Mouse (Mus musculus) stomach, embryonic 14.5 days (tissue): ENCODE measurements at regions not wholly inside any gene's neighbourhood (a gene's known extent, or its start where the extent isn't known, plus 50 kb on each side); places are given as distances from the start of the nearest gene placed in this dataset.

ENCODE experiments used
- ATAC-seq: fragments of 200-750 bp; cut with Nextera tagmentation; 2 replicates; pipeline ENCODE4 v1.8.0; 2017; ENCODE audit warnings: low read depth, moderate TSS enrichment; ENCODE audit not compliant: insufficient number of reproducible peaks, insufficient read depth, low FRiP score
- H3K27ac ChIP-seq: fragments of 300-500 bp; sonication (generic); 2 replicates; pipeline ENCODE4 v1.5.1; 2014; ENCODE audit warnings: mild to moderate bottlenecking, low read length, moderate library complexity, mixed read lengths
- H3K27me3 ChIP-seq: fragments of 300-500 bp; sonication (generic); 2 replicates; pipeline ENCODE4 v1.6.1; 2014; ENCODE audit warnings: low read length, control low read depth, mixed read lengths; ENCODE audit not compliant: control insufficient read depth, insufficient read depth
- H3K36me3 ChIP-seq: fragments of 300-500 bp; sonication (generic); 2 replicates; pipeline ENCODE4 v1.6.1; 2014; ENCODE audit warnings: mild to moderate bottlenecking, control low read depth, low read length, moderate library complexity, mixed read lengths; ENCODE audit not compliant: control insufficient read depth, insufficient read depth
- H3K4me1 ChIP-seq: fragments of 300-500 bp; sonication (generic); 2 replicates; pipeline ENCODE4 v1.6.1; 2014; ENCODE audit warnings: low read length, control low read depth, mixed read lengths; ENCODE audit not compliant: control insufficient read depth, insufficient read depth
- H3K4me2 ChIP-seq: fragments of 300-500 bp; sonication (generic); replicated peaks from 2 replicates; pipeline ENCODE4 v1.6.1; 2014; ENCODE audit warnings: low read depth, low read length, control low read depth
- H3K4me3 ChIP-seq: fragments of 300-500 bp; sonication (generic); 2 replicates; pipeline ENCODE4 v1.5.1; 2014; ENCODE audit warnings: low read depth, low read length, control low read depth
- H3K9ac ChIP-seq: fragments of 300-500 bp; sonication (generic); replicated peaks from 2 replicates; pipeline ENCODE4 v1.6.1; 2014; ENCODE audit warnings: low read depth, mild to moderate bottlenecking, control low read depth, low read length, moderate library complexity, mixed read lengths
- H3K9me3 ChIP-seq: fragments of 300-500 bp; sonication (generic); 2 replicates; pipeline ENCODE4 v1.6.1; 2016; ENCODE audit warnings: low read depth, low read length, control low read depth; ENCODE audit not compliant: control insufficient read depth
- WGBS: fragments of 180-500 bp; shearing (Covaris S2); extraction: QIAGEN DNeasy Blood & Tissue Kit; methylation state at CpG from one replicate; pipeline ENCODE4 v1.1.7; 2014; 5-methylcytosine and 5-hydroxymethylcytosine counted together

DNA sequence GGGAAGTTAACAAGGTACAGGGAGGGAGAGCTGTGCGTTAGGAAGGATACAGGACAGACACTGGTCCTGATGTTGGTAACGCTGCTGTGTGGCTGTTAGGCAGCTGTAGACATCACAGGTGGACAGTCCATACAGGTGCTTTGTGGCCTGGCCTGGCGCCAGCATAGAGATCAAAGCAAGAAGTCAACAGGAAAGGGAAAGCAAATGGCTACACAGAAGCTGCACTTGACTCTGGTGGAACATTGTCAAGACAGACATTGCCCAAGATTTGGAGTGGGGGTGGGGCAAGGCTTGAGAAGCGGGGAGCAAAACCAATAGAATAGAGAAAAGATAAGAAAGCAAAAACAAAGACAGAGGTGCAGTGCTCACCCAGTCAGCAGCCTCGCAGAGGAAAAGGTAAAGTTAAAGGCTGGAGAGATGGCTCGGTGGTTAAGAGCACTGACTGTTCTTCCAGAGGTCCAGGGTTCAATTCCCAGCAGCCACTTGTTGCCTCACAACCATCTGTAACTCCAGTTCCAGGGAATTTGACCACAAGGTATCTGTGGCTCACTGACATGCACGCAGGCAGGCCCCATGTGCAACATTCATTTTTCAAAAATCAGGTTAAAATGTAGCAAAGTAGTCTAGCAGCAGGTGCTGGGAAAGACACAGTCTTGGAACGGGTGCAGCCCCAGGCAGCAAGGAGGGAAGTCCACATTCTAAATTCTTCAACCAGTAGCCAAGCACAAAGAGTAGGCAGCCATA is 147.3 kb upstream of the A530016L24Rik start:
- Histone ChIP-seq H3K9ac (no peak overlapping the region), H3K4me3 (no peak overlapping the region), H3K27ac (no peak overlapping the region), H3K27me3 (no peaks in the 10 kb centered on the region), H3K4me2 (no peak overlapping the region), H3K9me3 (no peaks in the 10 kb centered on the region), H3K36me3 (no peaks in the 10 kb centered on the region), H3K4me1 (no peaks in the 10 kb centered on the region)
- ATAC-seq: no peak
- WGBS: 69% methylated on average over 8 of the region's 8 CpGs

DNA sequence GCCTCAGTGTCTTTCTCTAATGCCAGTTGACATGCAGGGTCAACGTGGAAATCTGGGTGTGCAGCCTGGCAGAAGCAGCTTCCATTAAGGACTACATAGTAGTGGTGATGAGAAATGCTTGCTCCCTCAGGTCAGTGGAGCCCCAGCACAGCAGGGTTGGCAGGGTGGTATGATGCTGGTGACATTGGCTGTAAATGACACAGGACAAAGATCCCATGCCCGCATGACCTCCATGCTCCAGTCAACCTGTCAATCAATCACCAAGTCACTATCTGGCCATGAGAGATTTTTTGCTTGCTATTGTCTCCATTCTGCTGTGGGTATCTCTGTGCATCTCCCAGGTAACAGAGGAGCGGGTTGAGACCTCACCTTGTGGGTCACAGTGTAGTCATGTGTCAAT is 146.2 kb upstream of the A530016L24Rik start:
- Histone ChIP-seq H3K27me3 (no peaks in the 10 kb centered on the region), H3K9me3 (no peaks in the 10 kb centered on the region), H3K4me3 (no peak overlapping the region), H3K27ac (no peak overlapping the region), H3K9ac (no peak overlapping the region), H3K4me2 (no peak overlapping the region), H3K4me1 (no peaks in the 10 kb centered on the region), H3K36me3 (no peaks in the 10 kb centered on the region)
- ATAC-seq: no peak
- WGBS: 85% methylated on average over 3 of the region's 3 CpGs

DNA sequence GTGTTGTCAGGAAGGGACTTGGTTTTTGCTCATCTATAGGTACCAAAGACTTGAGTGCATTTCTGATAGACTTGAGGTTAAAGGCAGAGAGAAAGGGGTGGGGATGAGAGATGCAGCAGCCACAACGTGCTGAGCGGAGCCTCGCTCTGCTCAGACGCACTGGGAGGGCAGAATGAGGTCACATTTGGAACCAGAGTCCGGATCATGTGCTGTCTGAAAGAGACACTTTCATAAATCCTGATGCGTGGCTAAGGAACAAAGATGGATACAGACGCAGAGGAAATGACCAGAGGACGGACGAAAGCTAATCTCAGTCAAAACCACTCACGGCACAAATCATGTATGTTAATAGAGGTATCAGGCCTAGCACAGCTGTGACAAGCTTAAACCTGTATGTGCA is 145.0 kb upstream of the A530016L24Rik start:
- H3K27ac ChIP-seq: no peak overlapping the region
- no peak for ATAC-seq
- H3K9me3 ChIP-seq: no peaks in the 10 kb centered on the region
- no peak overlapping the region for H3K4me2 ChIP-seq
- 55% methylated on average over 10 of the region's 10 CpGs for WGBS
- H3K4me1 ChIP-seq: no peaks in the 10 kb centered on the region; the same call in 1 of the 2 replicates
- no peaks in the 10 kb centered on the region for H3K36me3 ChIP-seq
- H3K4me3 ChIP-seq: no peak overlapping the region
- H3K27me3 ChIP-seq: no peaks in the 10 kb centered on the region
- no peak overlapping the region for H3K9ac ChIP-seq

DNA sequence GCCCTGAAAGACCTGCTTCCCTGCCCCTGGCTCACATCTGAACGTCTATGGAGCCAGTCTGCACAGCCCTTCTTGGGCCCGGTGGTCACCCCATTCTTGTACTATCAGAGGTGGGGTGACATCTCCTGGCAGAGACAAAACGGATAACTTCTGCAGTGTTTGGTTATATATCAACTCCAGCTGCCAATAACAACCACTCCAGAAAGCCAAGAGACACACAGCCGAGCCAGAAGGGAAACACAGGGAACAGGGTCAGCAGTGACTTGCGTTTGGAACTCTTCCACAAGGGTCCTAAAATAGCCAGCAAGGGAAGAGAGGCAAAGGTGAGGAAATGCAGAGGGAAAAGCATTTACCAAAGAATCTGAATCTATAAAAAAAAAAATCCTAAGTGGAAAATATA is 143.5 kb upstream of the A530016L24Rik start:
- Histone ChIP-seq H3K4me1 (peaks cover 8% of the 10 kb centered on the region; the same call in 1 of the 2 replicates), H3K9ac (no peak overlapping the region), H3K9me3 (no peaks in the 10 kb centered on the region), H3K4me3 (no peak overlapping the region), H3K27ac (no peak overlapping the region), H3K27me3 (no peaks in the 10 kb centered on the region), H3K36me3 (no peaks in the 10 kb centered on the region), H3K4me2 (no peak overlapping the region)
- 67% methylated on average over 5 of the region's 5 CpGs for WGBS
- ATAC-seq: no peak

DNA sequence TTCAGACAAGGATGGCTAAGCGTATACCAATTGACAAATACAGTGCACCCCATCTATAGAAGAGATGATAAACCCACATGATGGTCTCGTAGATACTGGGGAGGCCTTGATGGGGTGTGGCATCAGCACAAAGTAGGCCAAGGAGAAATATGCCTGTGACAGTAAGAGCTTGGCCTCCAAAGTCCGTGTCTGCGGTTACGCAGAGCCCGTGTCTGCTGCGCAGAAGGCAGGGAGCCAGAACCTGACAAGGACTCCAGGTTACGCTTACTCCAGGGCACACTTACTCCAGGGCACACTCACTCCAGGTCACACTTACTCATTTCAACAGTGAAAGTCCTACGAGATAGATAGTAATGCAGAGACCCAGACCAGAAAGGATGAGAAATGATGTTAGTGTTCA is 141.1 kb upstream of the A530016L24Rik start:
- Histone ChIP-seq H3K9me3 (no peaks in the 10 kb centered on the region), H3K27ac (no peak overlapping the region), H3K4me3 (no peak overlapping the region), H3K4me2 (no peak overlapping the region), H3K27me3 (no peaks in the 10 kb centered on the region), H3K9ac (no peak overlapping the region), H3K4me1 (peaks cover 8% of the 10 kb centered on the region; the same call in 1 of the 2 replicates), H3K36me3 (no peaks in the 10 kb centered on the region)
- 95% methylated on average over 9 of the region's 9 CpGs for WGBS
- no peak for ATAC-seq

DNA sequence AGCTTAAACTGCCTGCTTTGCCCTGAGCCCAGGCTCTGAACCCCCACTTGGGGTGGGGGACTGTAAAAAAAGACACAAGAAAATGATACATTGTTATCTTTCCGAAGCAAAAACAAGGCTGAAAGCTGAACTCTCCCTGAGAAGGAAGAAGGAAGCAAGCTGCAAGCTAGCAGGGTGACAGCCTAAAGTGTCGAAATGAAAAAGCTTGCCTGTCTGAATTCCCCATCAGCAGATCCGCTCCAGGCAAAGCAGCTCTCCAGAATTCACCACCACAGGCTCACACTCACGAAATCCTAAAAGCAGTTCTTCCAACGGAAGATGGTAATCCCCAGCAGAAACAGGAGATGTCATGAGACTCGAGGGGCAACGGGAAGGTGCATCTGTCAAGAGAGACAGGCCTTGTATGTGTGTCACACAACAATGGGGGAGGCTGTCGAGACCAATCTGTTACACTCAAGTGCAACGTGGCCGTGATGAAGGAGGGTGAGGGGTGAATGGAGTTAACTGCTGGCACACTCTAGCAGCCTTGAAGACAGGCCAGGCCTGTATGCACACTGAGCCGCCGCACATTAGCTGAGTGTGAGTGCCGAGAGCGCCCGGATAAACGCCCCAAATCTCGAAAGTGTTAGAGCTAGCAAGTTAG is 139.5 kb upstream of the A530016L24Rik start:
- Histone ChIP-seq H3K4me3 (no peak overlapping the region), H3K27me3 (no peaks in the 10 kb centered on the region), H3K9ac (no peak overlapping the region; the same call in 1 of the 2 replicates), H3K27ac (peak overlapping the region; percentile 61; the same call in 1 of the 2 replicates), H3K9me3 (no peaks in the 10 kb centered on the region), H3K4me1 (peaks cover 8% of the 10 kb centered on the region; the same call in 1 of the 2 replicates), H3K36me3 (no peaks in the 10 kb centered on the region), H3K4me2 (no peak overlapping the region)
- 32% methylated on average over 17 of the region's 17 CpGs for WGBS
- ATAC-seq: no peak

DNA sequence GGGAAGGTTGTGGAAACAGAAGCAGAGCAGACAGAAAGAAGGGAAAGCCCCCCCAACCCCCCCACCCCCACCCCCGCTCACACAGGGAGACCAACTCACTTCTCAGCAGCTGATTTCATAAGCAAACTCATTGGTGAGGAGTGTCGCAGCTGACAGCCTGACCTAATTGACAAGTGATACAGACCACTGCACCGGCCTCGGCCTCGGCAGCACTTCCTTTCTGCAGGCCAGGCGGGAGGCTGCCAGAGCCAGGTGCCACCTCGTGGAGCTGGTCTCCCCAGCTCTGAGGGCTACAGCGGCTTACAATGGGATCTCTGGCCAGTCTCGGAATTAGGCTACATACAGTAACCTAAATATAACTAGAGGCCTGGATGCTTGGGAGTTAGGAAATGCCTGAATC is 138.5 kb upstream of the A530016L24Rik start:
- Histone ChIP-seq H3K27ac (no peak overlapping the region), H3K27me3 (no peaks in the 10 kb centered on the region), H3K36me3 (no peaks in the 10 kb centered on the region), H3K9ac (no peak overlapping the region), H3K4me3 (no peak overlapping the region), H3K4me2 (no peak overlapping the region), H3K4me1 (peaks cover 8% of the 10 kb centered on the region; the same call in 1 of the 2 replicates), H3K9me3 (no peaks in the 10 kb centered on the region)
- no peak for ATAC-seq
- WGBS: 26% methylated on average over 9 of the region's 9 CpGs

DNA sequence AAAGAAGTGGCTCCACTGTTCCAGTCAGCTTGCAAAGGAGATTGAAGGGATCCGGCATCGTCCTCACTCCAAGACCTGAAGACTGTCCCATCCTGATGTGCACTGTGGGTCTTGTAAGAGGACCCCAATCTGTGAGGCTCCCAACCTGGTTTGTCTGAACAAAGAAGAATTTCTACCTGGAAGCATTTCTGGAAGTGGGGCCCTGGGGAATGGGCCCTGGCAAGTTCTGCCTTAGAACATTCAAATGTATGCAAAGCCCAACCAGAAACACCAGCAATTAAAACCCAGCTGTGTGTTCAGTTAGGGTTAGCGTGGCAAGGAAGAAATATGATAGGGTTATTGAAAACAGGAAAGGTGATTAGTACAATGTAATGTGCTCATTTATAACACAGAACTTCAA is 125.9 kb upstream of the A530016L24Rik start:
- Histone ChIP-seq H3K4me3 (no peak overlapping the region), H3K4me1 (no peaks in the 10 kb centered on the region), H3K4me2 (no peak overlapping the region), H3K27me3 (no peaks in the 10 kb centered on the region), H3K9ac (no peak overlapping the region), H3K36me3 (no peaks in the 10 kb centered on the region), H3K9me3 (0 out of 2 replicates have a peak, but pooled peaks cover 3% of the 10 kb centered on the region), H3K27ac (no peak overlapping the region)
- ATAC-seq: no peak
- 79% methylated on average over 3 of the region's 3 CpGs for WGBS
